Mouse (Mus musculus) embryonic fibroblast, embryonic 13.5 days (primary cell): ENCODE data around the gene Tenm4.

Source experiments
- CTCF ChIP-seq: IDR thresholded peaks from 2 replicates; pipeline ENCODE4 v1.5.1; 2011; ENCODE audit warnings: mild to moderate bottlenecking, control low read depth, low read length, moderate library complexity, borderline replicate concordance; ENCODE audit not compliant: insufficient read depth
- POLR2A ChIP-seq: IDR thresholded peaks from 2 replicates; pipeline ENCODE4 v1.6.1; 2011; ENCODE audit warnings: low read depth, mild to moderate bottlenecking, control low read depth, low read length, moderate library complexity

DNA sequence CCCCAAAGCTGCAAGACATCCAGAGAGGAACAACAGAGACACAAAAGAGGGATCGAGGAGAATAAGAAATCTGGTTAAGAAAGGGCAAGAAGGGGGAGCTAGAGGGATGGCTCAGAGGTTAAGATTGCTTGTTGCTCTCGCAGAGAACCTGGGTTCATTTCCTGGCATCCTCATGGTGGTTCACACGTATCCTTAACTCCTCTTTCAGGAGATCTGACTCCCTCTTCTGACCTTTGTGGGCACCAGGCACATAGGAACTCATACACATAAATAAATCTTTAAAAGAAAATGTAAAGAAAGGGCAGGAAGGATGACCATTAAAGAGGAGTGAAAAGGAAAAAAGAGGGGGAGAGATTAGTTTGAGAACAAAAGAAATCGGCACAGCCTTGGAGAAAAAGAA, 18.6 kb upstream of the Tenm4 start:
- TF ChIP-seq CTCF = no peak
- no peak for TF ChIP-seq POLR2A
